Mouse (Mus musculus): Measurements from ENCODE around the gene Elof1.

- TF ChIP-seq POLR2A (IDR thresholded peaks at IDR 0.05; ENCODE audit: borderline replicate concordance, control insufficient read depth, low read depth, low read length), result no peak
- peak; percentile 51 for TF ChIP-seq CTCF (IDR thresholded peaks at IDR 0.05; ENCODE audit: control insufficient read depth, insufficient read depth, low read length)
Observed at GRCm38 (mm10) chr9:22117754-22118456, 933 bp upstream of the Elof1 start.

Measured in bone marrow, adult 2 months (tissue).